Mouse (Mus musculus) G1E (cell line): ENCODE measurements around the gene Sdk1. TPM values are rescaled to one million over a fixed set of nuclear protein-coding genes. Genes with fewer than 3 reads are reported as not detected.

ENCODE experiments used
- ATAC-seq: 2 replicates; pipeline ENCODE4 v1.8.0; 2016; ENCODE audit warnings: mild to moderate bottlenecking; ENCODE audit not compliant: insufficient number of reproducible peaks, poor library complexity, low FRiP score, severe bottlenecking; ENCODE audit errors: extremely low read depth
- DNase-seq: peaks from one replicate; pipeline ENCODE4 v3.0.0; 2012; ENCODE audit warnings: low spot score
- H3K27me3 ChIP-seq: 2 replicates; pipeline ENCODE4 v1.6.1; 2012; ENCODE audit warnings: mild to moderate bottlenecking, low read length, inconsistent platforms; ENCODE audit not compliant: insufficient read depth
- H3K36me3 ChIP-seq: replicated peaks from 2 replicates; pipeline ENCODE3; 2012; ENCODE audit warnings: mild to moderate bottlenecking, inconsistent platforms
- H3K4me1 ChIP-seq: 2 replicates; pipeline ENCODE4 v1.6.1; 2012; ENCODE audit warnings: low read depth, low read length, inconsistent platforms, mixed read lengths; ENCODE audit not compliant: insufficient read depth
- H3K4me3 ChIP-seq: 2 replicates; pipeline ENCODE4 v1.5.1; 2012; ENCODE audit warnings: low read depth, mild to moderate bottlenecking, inconsistent platforms, low read length, moderate library complexity, mixed read lengths
- H3K9me3 ChIP-seq: replicated peaks from 2 replicates; pipeline ENCODE4 v1.6.1; 2012; ENCODE audit warnings: inconsistent platforms
- CTCF ChIP-seq: IDR thresholded peaks from 2 replicates; pipeline ENCODE4 v1.5.1; 2012; ENCODE audit warnings: low read depth, low read length, inconsistent platforms, mixed read lengths
- GATA1 ChIP-seq: IDR thresholded peaks from 2 replicates; pipeline ENCODE4 v1.6.1; 2012; ENCODE audit warnings: borderline replicate concordance, low read length, inconsistent platforms, mixed read lengths
- GATA2 ChIP-seq: IDR thresholded peaks from 2 replicates; pipeline ENCODE4 v1.6.1; 2012; ENCODE audit warnings: low read depth, low read length, inconsistent platforms, borderline replicate concordance
- POLR2AphosphoS5 ChIP-seq: IDR thresholded peaks from 2 replicates; pipeline ENCODE4 v1.6.1; 2012; ENCODE audit warnings: low read depth, low read length, inconsistent platforms; ENCODE audit not compliant: insufficient replicate concordance
- TAL1 ChIP-seq: conservative IDR thresholded peaks from 2 replicates; pipeline ENCODE4 v1.6.1; 2012; ENCODE audit warnings: low read depth, low read length, inconsistent platforms, mixed read lengths
- polyA plus RNA-seq: library from polyadenylated mRNA; stranded (reverse); fragments of >175 nt; gene quantifications from 2 replicates; pipeline ENCODE4 v1.2.3, GENCODE M21; 2012
- total RNA-seq, 2 experiments: library from RNA; stranded (forward) in 1 of 2; stranded (reverse) in 1 of 2; fragments of 200-1000 nt in 1 of 2; fragments of >200 nt in 1 of 2; fragmentation: Nextera tagmentation in 1 of 2; gene quantifications; 2 replicates each; pipeline ENCODE4 v1.2.3; 2014 to 2017

Sdk1 gene
- total and polyA plus RNA-seq, 3 experiments: 0.27 TPM; not detected in 2

DNA sequence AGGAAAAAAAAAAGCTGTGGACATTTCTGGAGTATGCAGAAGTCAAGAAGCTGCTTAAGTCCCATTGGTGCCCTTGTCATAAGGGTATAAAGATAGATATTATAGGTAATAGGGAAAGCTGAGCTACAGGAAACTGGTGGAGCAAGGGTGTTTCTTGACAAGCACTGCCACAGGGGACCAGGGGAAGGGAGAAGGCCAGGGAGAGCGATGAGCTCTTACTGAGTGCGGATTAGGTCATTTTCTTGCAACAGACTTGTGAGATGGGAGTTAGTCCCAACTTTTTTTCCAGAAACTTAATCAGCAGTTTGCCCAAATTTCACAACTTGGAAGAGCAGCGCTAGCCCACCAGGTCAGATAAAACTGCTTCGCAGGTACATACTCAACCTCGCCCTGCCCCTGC is 1.9 kb upstream of the Sdk1 start:
- ATAC-seq: no peak
- no peak for DNase-seq
- Histone ChIP-seq H3K9me3 (peaks cover 62% of the 10 kb centered on the region), H3K4me3 (no peak overlapping the region), H3K36me3 (no peaks in the 10 kb centered on the region), H3K27me3 (no peaks in the 10 kb centered on the region), H3K4me1 (no peaks in the 10 kb centered on the region)
- TF ChIP-seq GATA2 (no peak), POLR2AphosphoS5 (no peak), GATA1 (no peak), CTCF (no peak), TAL1 (no peak)

DNA sequence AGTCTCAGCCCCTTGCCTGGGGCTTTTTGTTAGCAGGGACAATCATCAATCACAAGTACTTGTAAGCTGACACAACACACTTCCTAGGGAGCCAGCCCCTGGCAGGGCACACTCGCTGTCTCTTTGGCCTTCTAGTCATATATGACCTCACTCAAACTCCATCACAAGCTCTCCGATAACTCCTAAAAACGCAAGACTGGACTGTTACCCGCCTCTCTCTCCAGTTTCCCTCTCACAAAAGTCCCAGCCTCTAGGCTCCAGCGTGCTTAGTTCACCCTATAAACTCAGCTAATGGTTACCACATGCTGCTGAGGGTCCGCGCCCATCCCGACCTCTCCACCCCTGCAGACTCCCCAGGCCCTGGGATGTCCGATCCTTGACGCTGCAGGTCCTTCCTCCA is 849 bp upstream of the Sdk1 start:
- H3K9me3 ChIP-seq: peaks cover 58% of the 10 kb centered on the region
- H3K4me3 ChIP-seq: no peak overlapping the region; the same call in 1 of the 2 replicates
- H3K36me3 ChIP-seq: no peaks in the 10 kb centered on the region
- no peaks in the 10 kb centered on the region for H3K27me3 ChIP-seq
- no peak for TF ChIP-seq POLR2AphosphoS5
- TF ChIP-seq TAL1: no peak
- no peak for TF ChIP-seq CTCF
- no peak for TF ChIP-seq GATA2
- no peak for TF ChIP-seq GATA1
- ATAC-seq (no peak), DNase-seq (no peak)
- H3K4me1 ChIP-seq: no peaks in the 10 kb centered on the region

DNA sequence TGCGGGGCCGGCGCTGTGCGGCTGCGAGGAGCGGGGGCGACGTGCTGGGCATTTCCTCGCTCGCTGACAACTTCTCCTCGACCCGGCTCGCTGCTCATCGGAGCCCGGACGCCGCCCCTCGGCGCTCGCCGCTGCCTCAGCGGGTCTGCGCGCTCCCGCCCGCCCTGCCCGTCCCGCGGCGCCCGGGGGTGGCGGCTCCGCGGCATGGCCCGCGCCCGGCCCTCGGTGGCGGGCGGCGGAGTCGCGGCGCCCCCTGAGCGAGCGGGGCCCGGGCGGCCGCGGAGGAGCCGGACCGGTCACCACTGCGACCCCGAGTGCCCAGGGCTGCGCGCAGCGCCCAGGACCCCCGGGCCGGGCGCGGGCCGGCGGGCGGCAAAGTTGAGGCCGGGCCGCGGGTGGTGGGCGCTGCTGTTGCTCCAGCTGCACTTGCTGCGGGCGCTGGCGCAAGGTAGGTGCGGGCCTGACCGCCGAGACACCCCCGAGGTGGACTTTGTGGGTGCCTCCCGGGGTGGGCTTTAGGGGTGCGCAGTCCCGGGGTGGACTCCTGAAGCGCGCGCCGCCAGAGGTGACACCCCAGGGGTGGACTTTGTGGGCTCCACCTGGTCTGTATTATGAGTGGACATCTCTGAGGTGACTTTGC is 475 bp downstream of the Sdk1 start:
- H3K9me3 ChIP-seq: peaks cover 59% of the 10 kb centered on the region
- no peaks in the 10 kb centered on the region for H3K4me1 ChIP-seq
- DNase-seq: peak; percentile 62
- H3K27me3 ChIP-seq: no peaks in the 10 kb centered on the region
- no peak overlapping the region; the same call in 1 of the 2 replicates for H3K4me3 ChIP-seq
- no peak for TF ChIP-seq TAL1
- no peak for TF ChIP-seq GATA1
- no peak for TF ChIP-seq POLR2AphosphoS5
- no peak for TF ChIP-seq GATA2
- TF ChIP-seq CTCF: no peak
- no peaks in the 10 kb centered on the region for H3K36me3 ChIP-seq
- ATAC-seq: no peak

DNA sequence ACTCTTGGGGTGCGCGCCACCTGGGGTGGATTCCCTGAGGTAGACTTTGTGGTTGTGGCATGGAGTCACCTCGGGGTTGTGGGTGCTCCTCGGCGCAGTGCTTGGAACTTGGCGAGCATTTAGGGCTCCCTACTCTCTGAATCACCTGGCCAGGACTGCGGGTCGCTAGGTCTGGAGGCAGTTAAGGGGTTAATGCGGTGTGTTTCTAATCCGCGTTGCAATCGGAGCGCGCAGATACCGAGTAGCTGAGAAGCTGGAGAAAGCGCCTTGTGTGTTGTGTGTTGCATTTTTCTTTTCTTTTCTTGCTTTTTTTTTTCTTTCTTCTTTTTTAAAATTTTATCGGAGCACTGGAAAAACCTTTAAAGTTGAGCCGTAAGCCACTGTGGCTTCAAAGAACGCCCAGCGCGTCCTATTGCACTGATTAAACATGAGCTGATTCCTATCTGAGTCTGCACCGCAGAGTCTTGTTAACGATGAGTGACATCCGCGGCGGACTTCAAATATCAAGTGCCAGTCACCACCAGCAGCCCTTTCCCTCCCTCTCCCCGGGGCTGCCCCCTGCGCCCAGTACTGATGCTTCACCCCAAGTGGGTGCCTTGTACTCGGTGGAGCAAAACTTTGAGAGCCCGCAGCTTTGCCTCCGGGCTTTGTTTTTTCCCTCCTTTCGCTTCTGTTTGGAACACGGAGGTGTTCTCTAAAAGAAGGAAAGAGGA is 2.1 kb downstream of the Sdk1 start:
- Histone ChIP-seq H3K4me3 (no peak overlapping the region), H3K36me3 (no peaks in the 10 kb centered on the region), H3K27me3 (no peaks in the 10 kb centered on the region), H3K4me1 (no peaks in the 10 kb centered on the region), H3K9me3 (peaks cover 65% of the 10 kb centered on the region)
- TF ChIP-seq POLR2AphosphoS5: no peak
- TF ChIP-seq GATA1: no peak
- no peak for TF ChIP-seq GATA2
- TF ChIP-seq TAL1: no peak
- no peak for TF ChIP-seq CTCF
- ATAC-seq (no peak), DNase-seq (no peak)

DNA sequence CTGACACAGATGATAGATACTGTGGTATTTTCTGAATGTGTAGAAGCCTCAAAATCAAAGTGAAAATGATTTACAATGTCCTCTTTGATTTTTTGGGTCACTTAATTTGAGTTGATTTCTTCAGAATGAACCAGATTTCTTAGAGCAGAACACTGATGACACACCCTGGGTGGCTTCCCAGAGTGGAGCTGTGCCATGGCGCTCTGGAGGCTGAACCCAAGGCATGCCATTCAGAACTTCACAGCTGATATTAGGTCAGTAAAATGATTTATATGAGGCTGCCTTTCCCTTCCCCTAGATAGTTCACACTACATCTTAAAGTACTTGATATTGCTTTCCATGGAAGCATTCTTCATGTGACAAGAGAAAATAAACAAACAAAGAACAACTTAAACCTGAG is 23.0 kb downstream of the Sdk1 start:
- no peaks in the 10 kb centered on the region for H3K27me3 ChIP-seq
- ATAC-seq (no peak), DNase-seq (no peak)
- H3K9me3 ChIP-seq: peaks cover 31% of the 10 kb centered on the region
- H3K4me1 ChIP-seq: no peaks in the 10 kb centered on the region
- no peak for TF ChIP-seq CTCF
- no peak for TF ChIP-seq GATA1
- TF ChIP-seq TAL1: no peak
- TF ChIP-seq POLR2AphosphoS5: no peak
- TF ChIP-seq GATA2: no peak
- no peaks in the 10 kb centered on the region for H3K36me3 ChIP-seq
- H3K4me3 ChIP-seq: no peak overlapping the region

GRCm38 (mm10) chr5:141277112-141277511 is 35.8 kb downstream of the Sdk1 start:
- DNase-seq: no peak
- Histone ChIP-seq H3K27me3 (no peaks in the 10 kb centered on the region), H3K4me3 (no peak overlapping the region), H3K9me3 (peaks cover 26% of the 10 kb centered on the region), H3K36me3 (no peaks in the 10 kb centered on the region), H3K4me1 (no peaks in the 10 kb centered on the region)
- TF ChIP-seq TAL1 (no peak), GATA2 (no peak), POLR2AphosphoS5 (no peak), CTCF (no peak), GATA1 (no peak)
- ATAC-seq: no peak
